Mouse (Mus musculus): ENCODE results near the gene Csde1. TPM values are rescaled to one million over a fixed set of nuclear protein-coding genes. Genes with fewer than 3 reads are reported as not detected.

Gene Csde1
- polyA plus RNA-seq, 1 experiment from 2014 or later = 463 TPM

DNA sequence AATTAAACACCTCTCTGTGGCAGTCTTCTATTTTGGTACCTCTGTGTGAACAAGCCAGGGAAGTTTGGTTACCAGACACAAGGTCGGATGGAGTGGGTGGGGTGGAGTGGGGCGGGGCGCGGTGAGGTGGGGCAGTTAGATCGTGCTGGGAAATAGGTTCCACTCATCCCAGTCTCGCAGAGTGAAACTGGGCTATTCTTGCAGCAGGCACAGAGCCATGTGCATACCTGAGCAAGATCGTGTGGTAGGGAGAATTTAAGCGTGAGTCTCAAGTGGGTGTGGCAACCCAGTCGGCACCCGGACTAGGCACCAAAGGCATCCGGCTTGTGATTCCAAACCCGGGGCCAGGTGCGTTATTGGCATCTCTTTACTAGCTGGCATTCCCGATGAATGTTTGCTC, 81.7 kb downstream of the Csde1 start:
- Histone ChIP-seq H3K36me3 (no peaks in the 10 kb centered on the region), H3K9me3 (no peaks in the 10 kb centered on the region), H3K4me2 (replicated peaks) (peak overlapping the region; percentile 91), H3K4me3 (peak overlapping the region; percentile 55), H3K9ac (replicated peaks) (peak overlapping the region; percentile 49), H3K27ac (replicated peaks) (no peak overlapping the region), H3K4me1 (peaks cover 14% of the 10 kb centered on the region), H3K27me3 (peaks cover 11% of the 10 kb centered on the region; the same call in 1 of the 2 replicates)
- ATAC-seq (replicated peaks) = peak; percentile 20
- 1% methylated on average over 14 of the region's 14 CpGs for WGBS

DNA sequence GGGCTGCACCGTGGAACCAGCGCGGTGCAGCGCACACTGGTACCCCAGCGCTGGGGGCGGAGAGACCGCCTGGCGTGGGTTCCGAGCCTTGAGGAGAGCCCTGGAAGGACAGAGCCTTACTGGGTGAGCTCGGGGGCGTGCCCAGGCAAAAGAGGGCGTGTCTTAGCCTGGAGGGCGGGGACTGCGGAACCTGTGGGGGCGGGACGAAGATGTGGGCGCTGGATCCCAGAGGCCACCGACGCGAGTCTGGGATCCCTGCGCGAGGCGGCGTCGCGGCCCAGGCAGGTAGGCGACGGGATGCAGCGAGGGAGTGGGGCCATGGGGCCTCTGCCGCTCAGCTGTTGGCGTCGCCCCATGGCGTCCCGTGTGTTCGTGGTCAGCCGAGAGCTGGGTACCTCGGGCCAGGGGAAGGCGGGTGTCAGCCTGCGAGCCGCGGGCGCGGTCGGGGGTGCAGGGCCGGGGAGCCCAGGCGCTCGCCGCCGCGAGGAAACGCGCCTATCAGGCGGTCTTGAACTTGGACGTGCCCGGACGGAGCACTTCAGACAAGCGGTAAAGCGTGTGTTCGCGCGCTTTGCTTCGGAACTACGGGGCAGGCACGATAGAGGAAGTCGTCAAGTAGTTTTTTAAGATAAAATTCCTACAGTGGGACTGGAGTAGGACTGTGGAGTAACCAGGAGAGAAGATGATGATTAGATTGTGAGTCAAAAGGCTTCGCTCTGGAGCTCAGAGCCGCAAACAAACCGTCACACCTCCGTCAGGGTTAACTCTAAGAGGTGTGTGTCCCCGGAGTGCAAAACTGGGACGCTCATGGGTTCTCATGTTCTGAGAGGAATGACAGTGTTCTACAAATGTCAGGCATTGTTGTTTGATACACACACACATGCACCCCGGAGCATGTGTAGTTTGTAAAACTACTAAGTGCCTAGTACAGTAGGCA, 82.5 kb downstream of the Csde1 start, which contains the start of gene Dennd2c:
Dennd2c (plus strand) TSS at position 151 of the 937 bp plus-strand sequence.
- ATAC-seq (replicated peaks) = peak; percentile 97
- 1% methylated on average over 72 of the region's 72 CpGs for WGBS
- H3K36me3 ChIP-seq = no peaks in the 10 kb centered on the region

More for the DNA sequence above, 82.5 kb downstream of the Csde1 start, which contains the start of gene Dennd2c:
- peak within 1 kb of the TSS; percentile 55 for H3K4me3 ChIP-seq
- H3K9ac ChIP-seq (replicated peaks) = peak within 1 kb of the TSS; percentile 49
- no peaks in the 10 kb centered on the region for H3K9me3 ChIP-seq
- peaks cover 14% of the 10 kb centered on the region for H3K4me1 ChIP-seq
- H3K4me2 ChIP-seq (replicated peaks) = peak within 1 kb of the TSS; percentile 91
- H3K27me3 ChIP-seq = peaks cover 11% of the 10 kb centered on the region; the same call in 1 of the 2 replicates
- no peak within 1 kb of the TSS for H3K27ac ChIP-seq (replicated peaks)

Other genes with a start within 250 kb of the Csde1 start
- gene Tshb, start 237.7 kb upstream of the Csde1 start, polyA plus RNA-seq (2015; fragmentation: Nextera tagmentation; extraction: Ambion mirVana) = 0.08 and 0.37 TPM in 2 replicates
- not detected in 2 replicates for gene Sycp1, start 84.3 kb upstream of the Csde1 start, polyA plus RNA-seq (2015; fragmentation: Nextera tagmentation; extraction: Ambion mirVana)
- 0.13 TPM in 2 replicates for gene Nr1h5, start 56.3 kb upstream of the Csde1 start, polyA plus RNA-seq (2015; fragmentation: Nextera tagmentation; extraction: Ambion mirVana)
- 54.9 and 55.8 TPM in 2 replicates for gene Sike1, start 24.7 kb upstream of the Csde1 start, polyA plus RNA-seq (2015; fragmentation: Nextera tagmentation; extraction: Ambion mirVana)
- gene Nras, start 37.9 kb downstream of the Csde1 start, polyA plus RNA-seq (2015; fragmentation: Nextera tagmentation; extraction: Ambion mirVana) = 120 and 122 TPM in 2 replicates
- gene Ampd1, start 53.6 kb downstream of the Csde1 start, polyA plus RNA-seq (2015; fragmentation: Nextera tagmentation; extraction: Ambion mirVana) = 0.09 TPM in 1 of 2 replicates, not detected in the other
- 0.84 and 1.4 TPM in 2 replicates for gene Dennd2c, start 82.2 kb downstream of the Csde1 start, polyA plus RNA-seq (2015; fragmentation: Nextera tagmentation; extraction: Ambion mirVana)
- gene Bcas2, start 151.2 kb downstream of the Csde1 start, polyA plus RNA-seq (2015; fragmentation: Nextera tagmentation; extraction: Ambion mirVana) = 244 and 247 TPM in 2 replicates

Measured in forebrain, embryonic 15.5 days (tissue).